In genomic region chr8:126634541-126635048, GRCm38 (mm10) we compare ENCODE assay signal across 15 mouse cellular contexts. TPM values are rescaled to one million over a fixed set of nuclear protein-coding genes. Genes with fewer than 3 reads are reported as not detected.
A peak's percentile ranks its signal among the peaks of the same experiment; 100 is the strongest.
DNase-seq lines count a peak whose midpoint lies in the region; ATAC-seq and TF ChIP-seq lines count a peak whose summit lies in the region.
"Had no signal": no experiment of that assay in that cellular context is flagged by ENCODE, and none has a peak within 500 bp of the region (broad histone marks: within the 10 kb centered on the region; RNA-seq: fewer than 3 reads in every experiment).

No protein-coding gene starts in this region.

- H3K27me3 ChIP-seq in midbrain, postnatal 0 days (ENCODE audit: insufficient read depth, low read length): no peaks in the 10 kb centered on the region
- H3K27me3 ChIP-seq in midbrain, embryonic 15.5 days (replicated peaks): no peaks in the 10 kb centered on the region
- H3K27me3 ChIP-seq in lung, embryonic 15.5 days: no peaks in the 10 kb centered on the region
- H3K27me3 ChIP-seq in hindbrain, embryonic 12.5 days: no peaks in the 10 kb centered on the region
- H3K27me3 ChIP-seq: liver, embryonic 13.5 days; midbrain, embryonic 13.5 days; neural tube, embryonic 15.5 days had no signal

- H3K4me2 ChIP-seq in midbrain, postnatal 0 days (ENCODE audit: low read depth, low read length, poor library complexity, severe bottlenecking): no peak overlapping the region
- no peak overlapping the region for H3K4me2 ChIP-seq in midbrain, embryonic 15.5 days
- H3K4me2 ChIP-seq in lung, embryonic 15.5 days: no peak overlapping the region
- H3K4me2 ChIP-seq in hindbrain, embryonic 12.5 days (replicated peaks): no peak overlapping the region
- H3K4me2 ChIP-seq: liver, embryonic 13.5 days; midbrain, embryonic 13.5 days; neural tube, embryonic 15.5 days had no signal

- peak; percentile 53 to 61 for DNase-seq in heart, adult 18-20 months
- DNase-seq in heart, postnatal 25 days (ENCODE audit: low spot score): no peak
- DNase-seq in midbrain, postnatal 0 days (ENCODE audit: low spot score): peak; percentile 27
- DNase-seq: adrenal gland, adult 8-10 months; cerebellum, adult 2 months; liver, embryonic 13.5 days; right cerebral cortex, postnatal 4 days; thymus, adult 18-20 months had no signal

- 71% methylated on average over 6 of the region's 6 CpGs for WGBS in midbrain, postnatal 0 days
- 76% methylated on average over 6 of the region's 6 CpGs for WGBS in midbrain, embryonic 15.5 days
- WGBS in lung, embryonic 15.5 days: 32% methylated on average over 6 of the region's 6 CpGs
- WGBS in hindbrain, embryonic 12.5 days: 76% methylated on average over 6 of the region's 6 CpGs

- ATAC-seq in midbrain, postnatal 0 days (ENCODE audit: low FRiP score): no peak
- no peak for ATAC-seq in midbrain, embryonic 15.5 days (replicated peaks)
- ATAC-seq in lung, embryonic 15.5 days (ENCODE audit: borderline replicate concordance, extremely low read depth, low FRiP score, low TSS enrichment): peak; percentile 92
- ATAC-seq in monocyte, adult 5-6 weeks (replicated peaks; ENCODE audit: insufficient number of reproducible peaks, low FRiP score, low TSS enrichment, poor library complexity, severe bottlenecking): no peak
- ATAC-seq in hindbrain, embryonic 12.5 days (ENCODE audit: low FRiP score): no peak
- ATAC-seq: forebrain, embryonic 16.5 days; midbrain, embryonic 13.5 days had no signal

- no peak for TF ChIP-seq CTCF in midbrain, postnatal 0 days (IDR thresholded peaks at IDR 0.05)

- H3K36me3 ChIP-seq in midbrain, postnatal 0 days (ENCODE audit: insufficient read depth, low read length): no peaks in the 10 kb centered on the region
- no peaks in the 10 kb centered on the region for H3K36me3 ChIP-seq in midbrain, embryonic 15.5 days (replicated peaks)
- no peaks in the 10 kb centered on the region for H3K36me3 ChIP-seq in lung, embryonic 15.5 days
- no peaks in the 10 kb centered on the region for H3K36me3 ChIP-seq in hindbrain, embryonic 12.5 days
- H3K36me3 ChIP-seq: liver, embryonic 13.5 days; midbrain, embryonic 13.5 days; neural tube, embryonic 15.5 days had no signal

- no peak overlapping the region for H3K4me3 ChIP-seq in midbrain, postnatal 0 days (ENCODE audit: low read depth, low read length)
- H3K4me3 ChIP-seq in midbrain, embryonic 15.5 days: no peak overlapping the region
- no peak overlapping the region for H3K4me3 ChIP-seq in lung, embryonic 15.5 days
- no peak overlapping the region for H3K4me3 ChIP-seq in hindbrain, embryonic 12.5 days
- H3K4me3 ChIP-seq: liver, embryonic 13.5 days; midbrain, embryonic 13.5 days; neural tube, embryonic 15.5 days had no signal

- peaks cover 8% of the 10 kb centered on the region; the same call in 1 of the 2 replicates for H3K9me3 ChIP-seq in midbrain, postnatal 0 days (ENCODE audit: low read length)
- no peaks in the 10 kb centered on the region; the same call in none of the 2 replicates for H3K9me3 ChIP-seq in midbrain, embryonic 15.5 days
- peaks cover 8% of the 10 kb centered on the region; the same call in 1 of the 2 replicates for H3K9me3 ChIP-seq in lung, embryonic 15.5 days
- peaks cover 13% of the 10 kb centered on the region for H3K9me3 ChIP-seq in hindbrain, embryonic 12.5 days (replicated peaks)

- intact Hi-C loops in heart, postnatal 25 days (cut with DNase I): no loop called here

- H3K4me1 ChIP-seq in midbrain, postnatal 0 days (ENCODE audit: insufficient read depth, low read length): no peaks in the 10 kb centered on the region
- H3K4me1 ChIP-seq in midbrain, embryonic 15.5 days: 0 out of 2 replicates have a peak, but pooled peaks cover 4% of the 10 kb centered on the region
- H3K4me1 ChIP-seq in lung, embryonic 15.5 days: peaks cover 25% of the 10 kb centered on the region; the same call in 1 of the 2 replicates
- no peaks in the 10 kb centered on the region for H3K4me1 ChIP-seq in hindbrain, embryonic 12.5 days
- H3K4me1 ChIP-seq: liver, embryonic 13.5 days; midbrain, embryonic 13.5 days; neural tube, embryonic 15.5 days had no signal

- no peak overlapping the region for H3K27ac ChIP-seq in midbrain, postnatal 0 days (ENCODE audit: low read depth, low read length)
- H3K27ac ChIP-seq in midbrain, embryonic 15.5 days: no peak overlapping the region
- H3K27ac ChIP-seq in lung, embryonic 15.5 days: peak overlapping the region; percentile 81
- H3K27ac ChIP-seq in hindbrain, embryonic 12.5 days: no peak overlapping the region
- H3K27ac ChIP-seq: liver, embryonic 13.5 days; midbrain, embryonic 13.5 days; neural tube, embryonic 15.5 days had no signal

- H3K9ac ChIP-seq in midbrain, postnatal 0 days (replicated peaks; ENCODE audit: low read length, poor library complexity, severe bottlenecking): no peak overlapping the region
- no peak overlapping the region for H3K9ac ChIP-seq in midbrain, embryonic 15.5 days
- no peak overlapping the region for H3K9ac ChIP-seq in lung, embryonic 15.5 days
- H3K9ac ChIP-seq in hindbrain, embryonic 12.5 days: no peak overlapping the region
- H3K9ac ChIP-seq: liver, embryonic 13.5 days; midbrain, embryonic 13.5 days; neural tube, embryonic 15.5 days had no signal

RNA-seq across cellular contexts. Expression of gene Irf2bp2, which starts 40.8 kb away (rescaled TPM):
- 100 to 1,000 TPM; 101 to 128 TPM for total RNA-seq in heart, adult 18-20 months (2021)
- total RNA-seq in heart, postnatal 25 days (2021): 10 to 100 TPM; 63.9 to 71.4 TPM
- total RNA-seq in midbrain, postnatal 0 days (2014; rRNA removed): 81.3 and 88.2 TPM in 2 replicates
- 8.0 and 9.2 TPM in 2 replicates for polyA plus RNA-seq in midbrain, postnatal 0 days (2015; fragmentation: Nextera tagmentation; extraction: Ambion mirVana)
- polyA plus RNA-seq in midbrain, embryonic 15.5 days (2015; fragmentation: Nextera tagmentation; extraction: Ambion mirVana): 9.7 and 10.0 TPM in 2 replicates
- 12.6 TPM in 2 replicates for polyA plus RNA-seq in lung, embryonic 15.5 days (2015; fragmentation: Nextera tagmentation; extraction: Ambion mirVana)
- 41.2 to 53.3 TPM (median 48.5 TPM) in 3 replicates for total RNA-seq in monocyte, adult 5-6 weeks (2017)
- 8.8 and 9.6 TPM in 2 replicates for polyA plus RNA-seq in hindbrain, embryonic 12.5 days (2016; fragmentation: Nextera tagmentation; extraction: Ambion mirVana)
